Mouse (Mus musculus): ENCODE measurements at regions not wholly inside any gene's neighbourhood (a gene's known extent, or its start where the extent isn't known, plus 50 kb on each side); places are given as distances from the start of the nearest gene placed in this dataset.

DNA sequence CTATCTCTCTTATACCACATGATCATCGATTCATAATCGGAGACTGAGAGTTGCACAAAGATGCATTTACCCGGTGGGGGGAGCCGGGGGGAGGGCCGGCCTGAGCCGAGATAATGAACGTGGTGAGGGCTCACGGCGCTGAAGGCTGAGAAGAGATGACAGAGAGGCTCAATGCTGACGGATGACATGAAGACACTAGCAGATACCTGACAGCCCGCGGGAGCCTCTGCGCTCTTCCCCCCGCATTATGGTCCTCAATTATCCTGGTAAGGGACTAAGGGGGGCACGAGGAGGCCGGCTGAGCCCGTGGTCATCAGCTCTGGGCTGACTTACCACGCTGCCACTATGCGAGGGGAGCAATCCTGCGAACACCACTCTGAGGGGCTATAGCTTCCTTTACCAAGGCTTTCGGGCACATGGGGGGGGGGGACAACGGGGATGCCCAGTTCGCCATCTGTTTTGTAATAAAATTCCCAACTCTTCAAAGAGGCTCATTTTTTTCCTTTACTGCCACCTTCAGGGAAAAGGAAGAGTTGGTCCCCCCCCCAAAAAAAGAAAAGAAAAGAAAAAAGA, 430.3 kb downstream of the Zfp536 start:
- Histone ChIP-seq H3K4me3 (ENCODE audit: insufficient read depth, low read depth, low read length) (no peak overlapping the region), H3K4me1 (ENCODE audit: control insufficient read depth, insufficient read depth, insufficient read length, low read length) (no peaks in the 10 kb centered on the region), H3K27ac (replicated peaks; ENCODE audit: low read depth, low read length) (no peak overlapping the region)

DNA sequence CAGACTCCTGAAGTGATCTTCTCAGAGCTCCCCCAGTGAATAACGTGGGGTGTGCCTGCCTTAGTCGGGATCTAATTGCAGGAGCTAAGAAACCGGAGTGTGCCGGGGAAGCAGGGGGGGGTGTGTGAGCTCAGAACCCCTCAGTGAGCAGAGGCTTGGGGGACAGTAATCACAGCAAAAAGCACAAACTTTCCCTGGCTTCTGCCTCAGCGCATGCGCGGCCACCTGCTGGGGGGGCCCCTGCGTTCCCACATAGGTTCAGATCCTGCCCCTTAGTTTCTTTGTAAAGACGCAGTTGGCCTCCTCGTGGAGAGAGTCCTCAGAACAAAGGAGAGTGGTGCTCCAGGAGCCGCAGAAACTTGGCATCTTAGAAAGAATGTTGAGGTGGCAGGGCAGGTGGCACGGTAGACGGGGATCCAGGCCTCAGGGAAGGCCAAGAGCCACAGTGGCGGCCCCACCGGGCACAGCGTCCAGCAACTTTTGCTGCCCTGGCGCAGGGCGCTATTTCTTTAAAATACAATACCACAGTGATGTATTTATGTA, 429.7 kb downstream of the Zfp536 start:
- Histone ChIP-seq H3K4me1 (ENCODE audit: control insufficient read depth, insufficient read depth, insufficient read length, low read length) (no peaks in the 10 kb centered on the region), H3K4me3 (ENCODE audit: insufficient read depth, low read depth, low read length) (no peak overlapping the region), H3K27ac (replicated peaks; ENCODE audit: low read depth, low read length) (no peak overlapping the region)

DNA sequence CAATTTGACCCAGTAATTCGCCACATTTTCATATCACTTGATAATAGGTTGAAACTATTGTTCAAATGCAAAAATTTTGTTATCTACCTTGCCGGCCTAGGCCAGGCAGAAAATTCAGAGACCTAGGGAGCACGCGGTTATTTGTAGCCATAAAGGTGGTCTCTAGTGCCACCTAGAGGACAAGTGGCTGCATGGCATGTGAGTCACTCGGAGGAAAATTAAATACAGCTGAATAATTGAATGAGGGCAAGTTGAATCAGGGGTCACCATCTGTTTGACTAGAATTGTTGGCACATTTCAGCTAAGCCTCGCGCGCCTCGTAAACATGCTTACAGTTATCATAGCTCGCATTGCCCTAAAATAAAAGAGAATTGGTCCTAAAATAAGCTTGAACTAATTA, 427.4 kb downstream of the Zfp536 start:
- H3K4me1 ChIP-seq (ENCODE audit: control insufficient read depth, insufficient read depth, insufficient read length, low read length): no peaks in the 10 kb centered on the region
- H3K4me3 ChIP-seq (ENCODE audit: insufficient read depth, low read depth, low read length): no peak overlapping the region
- no peak overlapping the region for H3K27ac ChIP-seq (replicated peaks; ENCODE audit: low read depth, low read length)

DNA sequence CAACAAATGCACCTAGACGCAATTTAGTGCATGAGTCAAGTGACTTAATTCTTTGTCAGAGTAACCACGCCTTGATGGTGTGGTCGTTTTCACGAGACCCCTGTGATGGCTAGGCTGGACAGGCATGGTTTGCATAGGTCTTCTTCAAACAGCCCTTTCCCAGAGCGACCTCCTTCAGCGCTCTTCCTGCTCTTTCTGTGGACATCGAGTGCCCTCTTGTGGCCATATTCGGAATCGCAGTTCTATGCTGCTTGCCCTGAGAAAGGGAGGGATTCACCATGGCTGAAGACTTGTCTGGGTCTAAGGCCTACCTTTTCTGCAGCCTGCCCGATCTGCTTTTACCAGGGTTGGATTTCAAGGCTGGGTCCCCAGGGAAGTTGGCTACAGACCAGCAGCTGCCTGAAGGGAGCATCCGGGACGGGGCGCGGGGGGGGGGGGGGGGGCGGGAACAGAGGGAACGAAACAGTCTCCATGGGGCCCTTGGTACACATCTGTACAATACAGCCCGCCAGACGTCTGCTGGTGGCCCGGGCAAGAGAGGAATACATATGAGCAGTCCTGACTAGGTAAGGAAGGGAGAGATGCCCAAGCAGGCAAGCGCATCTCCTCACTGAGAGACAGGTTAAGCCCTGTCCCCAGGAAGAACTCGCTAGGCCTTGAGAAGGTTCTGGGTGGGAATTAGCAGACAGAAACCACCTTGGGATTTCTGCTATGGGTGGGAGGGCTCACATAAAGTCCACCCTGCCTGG, 415.6 kb downstream of the Zfp536 start:
- Histone ChIP-seq H3K4me1 (ENCODE audit: control insufficient read depth, insufficient read depth, insufficient read length, low read length) (no peaks in the 10 kb centered on the region; the same call in 1 of the 2 replicates), H3K27ac (replicated peaks; ENCODE audit: low read depth, low read length) (no peak overlapping the region), H3K4me3 (ENCODE audit: insufficient read depth, low read depth, low read length) (no peak overlapping the region)

DNA sequence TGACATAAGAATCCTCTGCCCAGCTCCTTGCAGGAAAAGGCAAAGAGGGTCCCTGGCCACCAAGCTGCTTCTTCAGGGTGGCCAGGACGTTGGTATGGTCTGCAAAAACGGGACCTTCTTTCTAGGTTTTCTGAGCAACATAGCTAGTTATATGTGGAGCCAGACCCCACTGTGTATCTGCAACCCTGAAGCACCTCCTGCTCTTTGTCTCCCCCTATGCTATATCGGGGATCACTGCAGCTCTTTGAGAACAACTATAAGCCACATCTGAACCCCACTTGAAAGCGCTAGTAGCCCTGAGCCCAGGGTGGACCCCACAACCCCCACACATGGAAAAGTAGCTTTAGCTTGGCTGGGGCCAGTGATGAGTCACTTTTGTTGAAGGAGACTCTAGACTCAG, 414.9 kb downstream of the Zfp536 start:
- Histone ChIP-seq H3K4me1 (ENCODE audit: control insufficient read depth, insufficient read depth, insufficient read length, low read length) (no peaks in the 10 kb centered on the region; the same call in 1 of the 2 replicates), H3K27ac (replicated peaks; ENCODE audit: low read depth, low read length) (no peak overlapping the region), H3K4me3 (ENCODE audit: insufficient read depth, low read depth, low read length) (no peak overlapping the region)

DNA sequence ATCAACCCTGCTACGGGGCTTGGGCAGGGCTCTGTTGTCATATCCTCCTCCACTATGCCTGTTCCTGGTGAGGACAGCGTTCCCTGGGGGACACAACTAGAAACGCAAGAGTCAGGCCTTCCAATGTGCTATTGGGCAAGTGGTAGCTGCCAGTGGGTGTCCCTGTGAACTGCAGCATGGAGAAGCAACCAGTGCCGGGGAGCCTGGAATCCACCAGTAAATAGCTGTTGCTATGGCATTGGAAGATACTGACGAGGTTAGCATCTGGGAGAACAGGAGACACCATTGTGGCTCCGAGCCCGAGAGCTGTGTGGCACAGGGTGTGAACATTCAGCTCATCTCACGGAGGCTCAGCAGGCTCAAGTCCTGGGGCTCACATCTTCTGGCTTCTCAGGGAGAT, 414.0 kb downstream of the Zfp536 start:
- Histone ChIP-seq H3K4me3 (ENCODE audit: insufficient read depth, low read depth, low read length) (no peak overlapping the region), H3K27ac (replicated peaks; ENCODE audit: low read depth, low read length) (no peak overlapping the region), H3K4me1 (ENCODE audit: control insufficient read depth, insufficient read depth, insufficient read length, low read length) (no peaks in the 10 kb centered on the region; the same call in 1 of the 2 replicates)

DNA sequence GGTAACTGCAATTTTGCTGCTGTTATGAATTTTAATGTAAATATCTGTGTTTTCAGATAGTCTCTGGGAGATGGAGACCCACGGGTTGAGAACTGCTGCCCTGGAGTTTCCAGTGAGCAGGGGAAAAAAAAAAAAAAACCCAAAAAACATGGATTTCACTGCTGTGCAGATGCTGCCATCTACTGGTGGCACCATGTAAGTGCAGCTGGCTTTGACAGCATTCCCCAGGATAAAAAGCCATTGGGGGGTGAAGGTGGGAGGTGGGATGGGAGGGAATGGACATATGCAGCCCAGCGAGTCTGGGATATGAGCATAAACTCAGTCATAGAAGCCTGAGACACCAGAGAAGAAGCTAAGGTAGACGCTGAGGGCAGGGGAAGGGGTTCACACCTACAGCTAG, 413.3 kb downstream of the Zfp536 start:
- Histone ChIP-seq H3K4me1 (ENCODE audit: control insufficient read depth, insufficient read depth, insufficient read length, low read length) (no peaks in the 10 kb centered on the region; the same call in 1 of the 2 replicates), H3K4me3 (ENCODE audit: insufficient read depth, low read depth, low read length) (no peak overlapping the region)

DNA sequence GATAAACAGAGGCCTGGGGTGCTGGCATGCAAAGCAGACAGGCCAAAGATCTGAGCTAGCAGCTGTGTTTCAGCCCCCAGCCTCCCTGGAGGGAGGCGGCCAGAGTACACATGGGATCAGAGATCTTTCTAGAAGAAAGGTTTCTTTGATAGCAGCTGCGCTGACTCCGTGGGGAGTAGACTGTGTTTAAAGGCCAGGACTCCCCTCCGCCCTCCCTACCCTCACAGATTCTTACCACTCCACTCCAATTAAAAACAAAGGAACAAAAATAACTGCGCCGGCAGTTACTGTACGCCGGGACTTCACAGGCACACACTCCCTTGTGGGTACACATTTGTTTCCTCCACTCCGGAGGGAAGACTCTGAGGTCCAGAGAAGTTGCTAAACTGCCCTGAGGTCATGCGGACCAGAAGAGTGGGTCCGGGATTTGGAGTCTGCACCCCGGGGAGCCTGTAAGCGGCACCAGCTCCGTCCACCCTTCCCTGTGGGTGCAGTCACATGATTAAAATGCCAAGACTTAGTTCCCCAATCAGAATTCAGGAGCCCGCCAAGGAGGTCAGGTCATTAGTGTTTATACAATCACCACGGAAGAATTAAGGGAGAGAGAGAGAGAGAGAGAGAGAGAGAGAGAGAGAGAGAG, 411.5 kb downstream of the Zfp536 start:
- H3K27ac ChIP-seq (replicated peaks; ENCODE audit: low read depth, low read length): peak overlapping the region; percentile 41; the same call in 1 of the 2 replicates
- H3K4me1 ChIP-seq (ENCODE audit: control insufficient read depth, insufficient read depth, insufficient read length, low read length): no peaks in the 10 kb centered on the region; the same call in 1 of the 2 replicates
- peak overlapping the region; percentile 30 for H3K4me3 ChIP-seq (ENCODE audit: insufficient read depth, low read depth, low read length)

More for the DNA sequence above, 413.3 kb downstream of the Zfp536 start:
- H3K27ac ChIP-seq (replicated peaks; ENCODE audit: low read depth, low read length): no peak overlapping the region

DNA sequence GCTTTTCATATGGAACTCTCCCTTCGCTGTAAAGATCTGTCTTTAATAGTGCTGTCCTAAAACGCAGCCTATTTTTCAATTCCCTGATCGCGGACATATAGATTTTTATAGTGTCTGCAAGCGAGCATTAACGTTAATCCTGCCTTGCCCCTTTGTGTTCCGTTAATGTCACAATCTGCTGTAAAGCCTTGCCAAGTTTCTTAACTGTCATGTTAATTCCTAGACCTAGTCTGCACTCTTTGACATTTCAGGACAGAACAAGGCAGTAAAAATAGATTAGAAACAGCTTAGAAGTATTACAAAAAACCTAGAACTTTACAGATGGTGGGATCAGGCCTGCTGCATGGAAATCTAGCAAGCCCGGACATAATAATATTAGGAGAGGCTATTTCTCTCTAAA, 410.6 kb downstream of the Zfp536 start:
- Histone ChIP-seq H3K4me1 (ENCODE audit: control insufficient read depth, insufficient read depth, insufficient read length, low read length) (no peaks in the 10 kb centered on the region; the same call in 1 of the 2 replicates), H3K27ac (replicated peaks; ENCODE audit: low read depth, low read length) (no peak overlapping the region), H3K4me3 (ENCODE audit: insufficient read depth, low read depth, low read length) (no peak overlapping the region)

DNA sequence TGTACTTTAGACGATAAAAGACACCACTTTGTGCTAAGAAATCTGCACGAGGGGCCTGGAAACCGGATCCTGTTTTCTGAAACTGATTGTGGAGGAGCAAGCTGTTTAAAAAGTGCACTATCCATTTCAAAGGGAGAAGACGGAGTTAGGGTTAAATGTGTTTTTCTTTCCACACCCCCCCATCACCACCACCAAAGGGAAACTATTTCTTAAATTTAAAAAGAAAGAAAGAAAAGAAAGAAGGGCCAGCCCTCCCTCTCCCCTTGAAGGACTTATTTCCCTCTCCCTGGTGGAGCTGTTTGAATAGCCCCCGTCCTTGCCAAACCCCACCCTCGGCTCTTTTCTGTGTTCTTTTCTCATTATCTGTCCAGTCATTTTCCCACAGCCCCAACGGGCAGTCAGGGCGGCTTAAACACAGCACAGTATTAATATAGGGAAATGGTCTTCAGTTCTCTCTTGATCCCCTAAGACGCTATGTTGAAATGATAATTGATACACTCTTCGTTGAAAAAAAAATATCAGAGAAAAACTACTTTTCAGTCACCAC, 409.7 kb downstream of the Zfp536 start:
- H3K4me3 ChIP-seq (ENCODE audit: insufficient read depth, low read depth, low read length): no peak overlapping the region
- H3K27ac ChIP-seq (replicated peaks; ENCODE audit: low read depth, low read length): no peak overlapping the region
- no peaks in the 10 kb centered on the region; the same call in 1 of the 2 replicates for H3K4me1 ChIP-seq (ENCODE audit: control insufficient read depth, insufficient read depth, insufficient read length, low read length)

DNA sequence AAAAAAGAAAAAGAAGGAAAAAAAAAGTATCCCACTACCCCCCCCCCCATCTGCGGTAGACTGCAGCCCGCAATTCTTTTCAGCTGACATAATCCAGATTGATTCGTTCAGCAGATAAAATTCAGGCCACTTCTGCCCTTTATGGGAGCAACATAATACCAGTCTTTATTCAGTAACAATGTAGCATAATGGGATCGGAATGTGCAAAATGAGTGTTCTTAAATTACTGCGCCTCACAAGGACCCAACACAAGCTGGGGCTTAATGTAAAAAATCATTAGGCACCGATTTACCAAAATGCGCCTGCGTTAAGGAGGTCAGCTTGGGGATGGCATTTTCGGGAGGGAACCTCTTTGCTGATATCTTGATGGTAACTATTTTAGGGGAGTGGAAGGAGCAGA, 409.2 kb downstream of the Zfp536 start:
- Histone ChIP-seq H3K4me3 (ENCODE audit: insufficient read depth, low read depth, low read length) (no peak overlapping the region), H3K27ac (replicated peaks; ENCODE audit: low read depth, low read length) (no peak overlapping the region), H3K4me1 (ENCODE audit: control insufficient read depth, insufficient read depth, insufficient read length, low read length) (no peaks in the 10 kb centered on the region; the same call in 1 of the 2 replicates)

DNA sequence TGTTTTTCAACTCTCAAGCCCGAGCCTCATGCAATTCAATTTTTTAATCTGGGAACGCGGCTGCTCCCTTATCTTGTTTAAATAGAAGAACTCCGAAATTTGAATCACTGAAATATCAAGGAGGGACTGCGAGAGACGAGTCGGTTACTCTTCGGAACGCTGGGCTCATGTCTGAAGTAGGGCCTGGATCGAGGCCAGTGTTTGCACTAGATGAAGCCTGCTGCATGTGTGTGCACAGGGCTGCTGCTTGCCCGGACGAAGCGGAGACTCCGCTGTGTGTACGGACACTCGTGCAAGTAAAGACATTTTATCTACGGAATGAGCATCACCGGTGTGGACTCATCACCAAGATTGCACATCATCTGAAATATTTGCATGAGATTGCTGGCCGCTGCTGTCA, 407.4 kb downstream of the Zfp536 start:
- H3K27ac ChIP-seq (replicated peaks; ENCODE audit: low read depth, low read length): no peak overlapping the region
- no peaks in the 10 kb centered on the region; the same call in 1 of the 2 replicates for H3K4me1 ChIP-seq (ENCODE audit: control insufficient read depth, insufficient read depth, insufficient read length, low read length)
- H3K4me3 ChIP-seq (ENCODE audit: insufficient read depth, low read depth, low read length): no peak overlapping the region

DNA sequence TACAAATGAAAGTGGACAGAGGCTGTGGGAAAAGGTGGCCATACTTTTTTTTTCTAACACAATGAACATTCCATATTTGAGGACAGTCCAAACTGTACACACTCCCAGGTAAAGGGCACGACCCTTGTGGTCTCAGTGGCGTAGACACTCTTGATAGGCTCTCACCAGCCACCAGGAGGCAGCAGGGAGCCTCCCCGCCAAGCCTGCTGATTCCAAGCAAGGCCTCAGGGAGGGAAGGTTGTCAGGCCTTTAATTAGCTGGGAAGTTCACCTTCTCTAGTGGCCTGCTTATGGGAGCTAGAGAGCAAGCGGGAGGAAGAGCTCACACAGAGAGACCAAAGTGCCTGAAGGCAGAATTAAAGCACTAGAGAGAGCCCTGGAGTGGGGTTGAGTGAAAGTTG, 403.7 kb downstream of the Zfp536 start:
- no peaks in the 10 kb centered on the region for H3K4me1 ChIP-seq (ENCODE audit: control insufficient read depth, insufficient read depth, insufficient read length, low read length)
- H3K4me3 ChIP-seq (ENCODE audit: insufficient read depth, low read depth, low read length): no peak overlapping the region
- no peak overlapping the region for H3K27ac ChIP-seq (replicated peaks; ENCODE audit: low read depth, low read length)

DNA sequence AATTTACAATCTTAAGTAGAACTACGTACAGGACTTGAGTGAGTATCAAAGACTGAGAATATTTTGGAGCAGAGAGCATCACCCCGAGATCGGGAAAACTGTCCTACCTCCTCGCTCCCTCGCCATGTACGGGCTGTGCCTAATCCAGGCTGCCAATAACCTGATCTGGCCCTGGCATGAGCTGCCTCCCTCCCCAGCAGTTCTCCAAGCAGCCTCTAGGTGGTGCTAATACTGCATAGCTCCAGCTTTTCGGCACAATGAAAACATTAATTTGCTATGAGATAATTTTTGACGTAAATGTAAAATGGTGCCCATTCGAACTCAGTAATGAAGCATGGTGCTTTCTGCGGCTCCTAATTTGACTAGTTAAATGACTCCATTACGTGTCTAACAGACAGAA, 399.6 kb downstream of the Zfp536 start:
- Histone ChIP-seq H3K27ac (replicated peaks; ENCODE audit: low read depth, low read length) (no peak overlapping the region), H3K4me1 (ENCODE audit: control insufficient read depth, insufficient read depth, insufficient read length, low read length) (no peaks in the 10 kb centered on the region), H3K4me3 (ENCODE audit: insufficient read depth, low read depth, low read length) (no peak overlapping the region)

DNA sequence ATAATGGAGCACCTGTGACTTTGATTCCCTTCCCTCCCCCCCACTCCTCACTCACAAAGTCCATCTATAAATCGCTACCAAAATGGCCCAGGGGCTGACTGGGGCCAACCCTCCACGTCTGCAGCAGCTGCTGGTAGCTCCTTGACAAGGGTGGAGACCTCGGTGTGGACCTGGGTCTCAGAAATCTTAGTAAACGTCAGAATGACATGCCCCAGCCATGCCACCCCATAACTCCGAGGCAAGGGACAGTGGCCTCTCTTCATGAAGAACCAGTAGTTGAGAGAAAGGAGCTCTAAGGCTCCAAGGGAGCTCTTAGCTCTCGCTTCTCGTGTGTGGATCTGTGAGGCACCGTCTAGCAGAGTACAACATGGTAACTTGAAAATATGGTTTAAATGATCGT, 398.4 kb downstream of the Zfp536 start:
- Histone ChIP-seq H3K4me3 (ENCODE audit: insufficient read depth, low read depth, low read length) (no peak overlapping the region), H3K27ac (replicated peaks; ENCODE audit: low read depth, low read length) (no peak overlapping the region), H3K4me1 (ENCODE audit: control insufficient read depth, insufficient read depth, insufficient read length, low read length) (no peaks in the 10 kb centered on the region)
